Mouse (Mus musculus) ES-Bruce4 (cell line): ENCODE measurements around the gene Tnf. TPM values are rescaled to one million over a fixed set of nuclear protein-coding genes. Genes with fewer than 3 reads are reported as not detected.

Experiments
- H3K27ac ChIP-seq: 2 replicates; pipeline ENCODE4 v1.5.1; 2012; ENCODE audit warnings: low read length, inconsistent platforms; ENCODE audit not compliant: insufficient read depth
- H3K27me3 ChIP-seq: 2 replicates; pipeline ENCODE4 v1.6.1; 2012; ENCODE audit warnings: mild to moderate bottlenecking, low read length, inconsistent platforms; ENCODE audit not compliant: control insufficient read depth, poor library complexity, insufficient read depth, severe bottlenecking
- H3K36me3 ChIP-seq: 2 replicates; pipeline ENCODE4 v1.6.1; 2012; ENCODE audit warnings: inconsistent platforms, mild to moderate bottlenecking, low read length, moderate library complexity; ENCODE audit not compliant: control insufficient read depth, poor library complexity, insufficient read depth, severe bottlenecking
- H3K4me1 ChIP-seq: one replicate; pipeline ENCODE4 v1.8.1; 2011; ENCODE audit warnings: low read length; ENCODE audit not compliant: control insufficient read depth, insufficient read depth
- H3K4me3 ChIP-seq: 2 replicates; pipeline ENCODE4 v1.5.1; 2011; ENCODE audit warnings: low read depth, mild to moderate bottlenecking, low read length
- H3K9ac ChIP-seq: 2 replicates; pipeline ENCODE4 v1.6.1; 2012; ENCODE audit warnings: low read depth, mild to moderate bottlenecking, inconsistent platforms; ENCODE audit not compliant: poor library complexity, severe bottlenecking
- H3K9me3 ChIP-seq: replicated peaks from 2 replicates; pipeline ENCODE4 v1.6.1; 2012; ENCODE audit warnings: mild to moderate bottlenecking, low read length, inconsistent platforms; ENCODE audit not compliant: control insufficient read depth, poor library complexity, insufficient read depth, severe bottlenecking
- CTCF ChIP-seq: IDR thresholded peaks from one replicate; pipeline ENCODE4 v1.8.1; 2011; ENCODE audit warnings: low read depth, low read length
- EP300 ChIP-seq: IDR thresholded peaks from 2 replicates; pipeline ENCODE4 v1.6.1; 2011; ENCODE audit warnings: low read depth, low read length; ENCODE audit not compliant: insufficient read depth
- POLR2A ChIP-seq: IDR thresholded peaks from one replicate; pipeline ENCODE4 v1.8.1; 2011; ENCODE audit warnings: low read length; ENCODE audit not compliant: insufficient read depth
- polyA plus RNA-seq: library from polyadenylated mRNA; stranded (reverse); fragments of >200 nt; gene quantifications from 2 replicates; pipeline ENCODE4 v1.2.4, GENCODE M21; 2011; ENCODE audit warnings: low read depth; ENCODE audit not compliant: missing spikeins, insufficient read depth, insufficient read length

The Tnf gene
- polyA plus RNA-seq: not detected in 2 replicates

DNA sequence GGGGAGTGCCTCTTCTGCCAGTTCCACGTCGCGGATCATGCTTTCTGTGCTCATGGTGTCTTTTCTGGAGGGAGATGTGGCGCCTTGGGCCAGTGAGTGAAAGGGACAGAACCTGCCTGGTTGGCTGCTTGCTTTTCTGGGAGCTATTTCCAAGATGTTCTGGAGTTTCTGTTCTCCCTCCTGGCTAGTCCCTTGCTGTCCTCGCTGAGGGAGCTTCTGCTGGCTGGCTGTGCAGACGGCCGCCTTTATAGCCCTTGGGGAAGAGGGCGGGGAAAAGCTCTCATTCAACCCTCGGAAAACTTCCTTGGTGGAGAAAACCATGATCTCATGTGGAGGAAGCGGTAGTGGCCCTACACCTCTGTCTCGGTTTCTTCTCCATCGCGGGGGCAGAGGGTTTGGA lies at the start of gene Tnf:
TSS of gene Tnf (minus strand) at position 221 of the 400 bp plus-strand sequence.
- no peaks in the 10 kb centered on the region for H3K36me3 ChIP-seq
- no peak within 1 kb of the TSS for H3K9ac ChIP-seq
- H3K27me3 ChIP-seq: no peaks in the 10 kb centered on the region
- no peaks in the 10 kb centered on the region for H3K9me3 ChIP-seq
- no peaks in the 10 kb centered on the region for H3K4me1 ChIP-seq
- no peak within 1 kb of the TSS for H3K4me3 ChIP-seq
- no peak within 1 kb of the TSS for H3K27ac ChIP-seq
- no peak for TF ChIP-seq CTCF
- no peak for TF ChIP-seq EP300
- TF ChIP-seq POLR2A: no peak

DNA sequence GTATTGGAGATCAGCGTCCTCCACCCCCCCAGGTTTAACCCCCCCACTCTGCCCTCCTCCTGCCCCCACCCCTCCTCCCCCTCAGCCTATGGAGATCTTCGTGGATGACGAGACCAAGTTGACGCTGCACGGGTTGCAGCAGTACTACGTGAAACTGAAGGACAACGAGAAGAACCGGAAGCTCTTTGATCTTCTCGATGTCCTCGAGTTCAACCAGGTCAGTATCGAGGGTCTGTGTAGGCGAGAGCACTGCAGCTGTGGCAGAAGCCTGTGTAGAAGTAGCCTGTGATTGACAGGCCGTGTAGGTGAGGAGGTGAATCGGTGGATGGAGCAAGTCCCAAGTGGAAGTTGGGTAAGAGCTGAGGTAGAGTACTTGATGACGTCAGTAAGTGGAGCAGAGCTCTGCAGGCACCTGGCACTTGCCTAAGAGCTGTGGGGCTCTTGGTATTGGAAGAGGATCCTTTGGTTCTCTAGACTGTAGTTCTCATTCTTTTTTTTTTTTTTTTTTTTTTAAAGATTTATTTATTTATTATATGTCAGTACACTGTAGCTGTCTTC lies 49.4 kb upstream of the Tnf start:
- TF ChIP-seq POLR2A: no peak
- no peak for TF ChIP-seq EP300
- TF ChIP-seq CTCF: no peak

DNA sequence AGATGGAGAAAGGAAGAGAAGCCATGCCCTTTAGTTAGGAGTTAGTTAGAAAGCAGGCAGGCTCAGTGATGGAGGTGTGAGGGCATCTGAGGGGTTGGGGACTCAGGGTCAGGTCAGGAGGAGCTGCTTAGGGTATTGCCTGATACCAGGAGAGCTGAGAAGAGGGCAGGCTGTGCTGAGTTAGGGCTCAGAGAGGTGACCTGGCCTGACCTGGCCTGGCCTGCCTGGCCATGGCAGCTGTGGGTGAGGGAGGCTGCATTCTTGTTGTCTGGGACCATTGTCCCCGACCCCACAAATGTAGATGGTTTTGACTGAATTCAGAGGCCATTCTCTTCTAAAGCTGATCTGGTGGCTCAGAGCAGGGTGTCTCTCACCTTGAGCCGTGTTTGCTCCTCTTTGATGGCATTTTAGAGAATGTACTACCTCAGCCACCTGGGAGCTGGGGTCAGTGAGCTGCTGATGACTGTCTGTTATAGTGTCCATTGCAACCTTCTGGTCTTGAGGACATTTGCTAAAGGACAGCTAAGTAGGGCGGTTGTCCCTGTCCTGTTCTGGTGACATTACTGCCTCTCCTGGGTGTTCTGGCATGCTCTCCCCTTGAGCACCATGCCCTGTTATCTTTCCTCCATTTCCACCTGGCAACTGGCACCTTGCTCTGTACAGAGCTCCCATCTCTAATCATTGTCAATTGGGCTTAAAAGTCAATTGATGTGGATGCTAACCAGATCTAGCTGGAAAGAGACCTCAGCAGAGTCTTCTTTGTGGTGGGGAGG lies 48.7 kb upstream of the Tnf start:
- TF ChIP-seq EP300 (no peak), POLR2A (no peak), CTCF (no peak)
- Histone ChIP-seq H3K4me3 (no peak overlapping the region), H3K4me1 (peaks cover 2% of the 10 kb centered on the region), H3K36me3 (peaks cover 73% of the 10 kb centered on the region), H3K27me3 (no peaks in the 10 kb centered on the region), H3K27ac (no peak overlapping the region), H3K9ac (no peak overlapping the region), H3K9me3 (no peaks in the 10 kb centered on the region)

More for the DNA sequence above, 49.4 kb upstream of the Tnf start:
- Histone ChIP-seq H3K27me3 (no peaks in the 10 kb centered on the region), H3K4me1 (peaks cover 2% of the 10 kb centered on the region), H3K9me3 (no peaks in the 10 kb centered on the region), H3K27ac (no peak overlapping the region), H3K36me3 (peaks cover 66% of the 10 kb centered on the region), H3K4me3 (no peak overlapping the region), H3K9ac (no peak overlapping the region)

GRCm38 (mm10) chr17:35249451-35250197 lies 47.8 kb upstream of the Tnf start:
- Histone ChIP-seq H3K4me1 (peaks cover 2% of the 10 kb centered on the region), H3K9ac (no peak overlapping the region), H3K36me3 (peaks cover 82% of the 10 kb centered on the region), H3K9me3 (no peaks in the 10 kb centered on the region), H3K27ac (no peak overlapping the region), H3K27me3 (no peaks in the 10 kb centered on the region), H3K4me3 (no peak overlapping the region)
- TF ChIP-seq CTCF (no peak), EP300 (no peak), POLR2A (no peak)

DNA sequence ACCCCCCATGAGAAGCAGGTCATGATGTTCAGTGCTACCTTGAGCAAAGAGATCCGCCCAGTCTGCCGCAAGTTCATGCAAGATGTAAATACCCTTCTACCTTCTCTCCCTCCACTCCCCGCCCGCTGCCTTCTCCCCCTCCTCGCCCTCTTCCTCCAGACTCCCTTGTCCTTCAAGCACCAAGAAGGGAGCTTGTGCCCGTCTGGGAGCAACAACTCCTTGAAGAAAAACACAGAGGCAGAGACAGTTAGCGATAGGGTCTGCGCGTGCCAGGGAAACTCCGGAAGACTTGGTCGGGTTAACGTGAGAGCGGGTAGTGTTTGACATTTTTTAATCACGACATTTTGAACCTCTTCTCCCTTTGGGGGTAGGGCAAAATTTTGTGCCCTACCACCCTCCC lies 47.2 kb upstream of the Tnf start:
- Histone ChIP-seq H3K27ac (no peak overlapping the region), H3K9ac (no peak overlapping the region), H3K36me3 (peaks cover 89% of the 10 kb centered on the region), H3K4me1 (peaks cover 2% of the 10 kb centered on the region), H3K4me3 (no peak overlapping the region), H3K9me3 (no peaks in the 10 kb centered on the region), H3K27me3 (no peaks in the 10 kb centered on the region)
- TF ChIP-seq EP300 (no peak), CTCF (no peak), POLR2A (no peak)
